Mouse (Mus musculus) gastrocnemius, postnatal 10 days (tissue): ENCODE results near the gene Atad5. TPM values are rescaled to one million over a fixed set of nuclear protein-coding genes. Genes with fewer than 3 reads are reported as not detected.

Experiments used
- DNase-seq: peaks from one replicate; pipeline ENCODE4 v3.0.0; 2021; ENCODE audit warnings: mixed read lengths
- total RNA-seq, 2 experiments: library from RNA; stranded (reverse); gene quantifications; 2 replicates each; pipeline ENCODE4 v1.2.3; 2021

Atad5 gene
- total RNA-seq, 2 experiments from 2014 or later = 3.6 to 3.8 TPM

DNA sequence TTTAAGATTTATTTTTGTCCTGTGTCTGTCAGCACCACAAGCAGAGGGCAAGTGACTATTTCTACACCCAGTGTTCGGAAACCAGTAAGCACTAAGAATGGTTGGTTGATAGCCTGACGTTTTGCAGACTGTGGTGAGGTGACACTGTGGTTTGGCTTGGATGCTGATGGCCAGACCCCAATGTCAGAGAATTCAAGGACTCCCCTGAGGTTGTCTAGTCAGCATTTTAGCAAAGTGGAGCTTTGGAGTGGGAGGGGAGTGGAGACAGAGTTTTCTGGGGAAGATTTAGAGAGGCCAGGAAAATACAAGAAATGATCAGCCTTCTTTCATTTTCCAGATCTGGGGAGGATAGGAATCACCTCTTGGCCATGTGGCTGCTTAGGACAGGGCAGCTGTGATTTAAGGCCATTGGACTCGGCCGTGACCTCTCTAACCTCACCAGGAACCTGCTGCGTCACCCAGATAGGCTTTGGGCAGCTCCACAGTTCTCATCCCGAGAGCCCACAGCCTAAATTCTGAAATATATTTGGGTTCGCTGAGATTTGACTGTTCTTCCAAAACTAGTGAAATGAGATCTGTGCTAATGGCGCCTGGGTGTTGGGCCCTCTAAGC lies 60.3 kb downstream of the Atad5 start:
- DNase-seq = no peak

DNA sequence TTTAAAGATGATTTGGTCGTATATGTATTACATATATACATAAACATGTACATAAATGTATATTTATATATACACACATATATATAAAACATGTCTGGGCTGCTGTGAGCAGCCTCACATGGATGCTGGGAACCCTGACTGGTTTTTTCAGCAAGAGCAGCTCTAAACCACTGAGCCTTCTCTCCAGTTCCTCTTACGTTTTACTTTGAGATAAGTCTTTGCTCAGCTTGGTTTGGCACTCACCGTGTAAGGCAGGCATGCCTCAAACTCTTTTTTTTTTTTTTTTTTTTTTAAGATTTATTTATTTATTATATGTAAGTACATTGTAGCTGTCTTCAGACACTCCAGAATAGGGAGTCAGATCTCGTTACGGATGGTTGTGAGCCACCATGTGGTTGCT lies 61.4 kb downstream of the Atad5 start:
- no peak for DNase-seq

DNA sequence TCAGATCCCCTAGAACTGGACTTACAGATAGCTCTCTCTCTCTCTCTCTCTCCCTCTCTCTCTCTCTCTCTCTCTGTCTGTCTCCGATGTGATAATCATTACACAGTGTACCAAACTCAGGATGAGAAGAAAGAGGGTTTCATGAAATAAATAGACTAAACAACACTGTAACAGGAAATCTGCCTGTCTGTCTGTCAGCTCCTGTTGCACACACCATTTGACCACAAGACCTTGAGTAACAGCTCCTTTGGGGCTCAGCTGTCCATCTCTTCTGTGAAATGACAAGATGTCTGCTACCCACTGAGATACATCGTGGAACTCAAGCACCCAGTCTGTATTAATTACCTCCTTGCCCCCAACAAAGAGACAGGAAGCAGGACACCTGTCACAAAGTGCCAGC lies 62.3 kb downstream of the Atad5 start:
- DNase-seq = no peak

DNA sequence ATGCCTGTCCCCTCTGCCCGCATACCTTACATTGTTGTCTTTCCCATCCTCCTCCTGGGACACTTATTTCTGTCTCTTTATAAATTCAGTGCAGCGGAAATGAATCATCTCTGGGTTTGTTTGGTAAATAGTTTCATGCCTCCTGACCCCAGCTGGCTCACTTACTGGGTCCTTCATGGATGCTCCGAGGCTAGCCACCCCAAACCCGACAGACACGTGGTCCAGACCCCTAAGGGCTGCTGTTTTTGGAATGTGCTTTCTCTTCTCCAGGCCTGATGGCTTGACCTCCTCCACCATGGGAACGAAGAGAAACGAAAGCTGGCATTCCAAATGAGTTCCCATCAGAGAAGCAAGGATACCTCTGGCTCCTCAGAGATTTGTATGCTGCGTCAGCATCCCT lies 63.2 kb downstream of the Atad5 start:
- DNase-seq = no peak

DNA sequence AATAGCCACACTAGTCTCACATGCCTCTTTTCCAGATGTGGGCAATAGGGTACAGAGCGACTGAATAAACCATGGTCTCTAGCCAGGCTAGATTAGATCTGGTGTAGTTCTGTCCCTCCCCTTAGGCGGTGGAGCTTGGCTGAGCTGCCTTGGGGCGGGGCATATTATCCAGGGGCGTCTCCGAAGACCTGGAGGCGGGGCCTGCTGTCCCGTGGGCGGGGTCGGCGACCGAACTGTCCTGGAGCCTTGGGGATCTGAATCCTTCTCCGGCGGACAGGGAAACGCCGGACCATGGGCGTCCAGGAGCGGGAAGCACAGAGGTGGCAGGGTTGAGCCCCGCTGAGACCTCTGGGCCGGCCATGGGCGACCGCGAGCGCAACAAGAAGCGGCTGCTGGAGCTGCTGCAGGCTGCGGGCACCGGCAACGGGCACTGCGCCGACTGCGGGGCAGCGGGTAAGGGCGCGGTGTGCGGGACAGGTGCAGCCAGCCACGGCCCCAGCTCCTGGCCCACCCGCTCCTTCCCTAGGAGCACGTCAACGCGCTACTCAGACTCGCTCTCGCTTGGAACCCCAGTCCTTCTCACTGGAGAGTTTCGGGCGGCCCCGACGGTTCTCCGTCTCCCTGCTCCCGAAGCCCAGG lies 64.8 kb downstream of the Atad5 start, which contains the start of gene Adap2:
Gene Adap2, plus strand, starts transcription at position 249 of the 639 bp plus-strand sequence.
- DNase-seq = peak; percentile 91

DNA sequence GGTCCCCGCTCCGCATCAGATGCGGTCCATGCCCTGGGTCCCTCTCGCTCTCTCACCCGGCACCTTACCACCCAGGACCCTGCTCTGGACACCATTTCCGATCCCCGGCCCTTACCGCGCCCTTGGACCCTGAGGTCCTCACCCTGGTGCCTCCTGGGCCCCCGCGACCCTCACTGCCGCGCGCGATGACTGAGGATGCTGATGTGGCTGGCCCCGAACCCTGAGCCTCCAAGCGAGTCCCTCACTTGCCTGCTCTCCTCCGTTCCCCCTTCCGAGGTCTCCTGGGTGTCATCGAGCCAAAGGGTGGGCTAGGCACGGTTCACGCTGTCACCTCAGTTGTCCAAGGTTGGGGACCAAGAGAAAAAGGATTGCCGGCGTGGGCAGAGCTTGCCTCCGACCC lies 65.3 kb downstream of the Atad5 start:
- DNase-seq = peak; percentile 32

DNA sequence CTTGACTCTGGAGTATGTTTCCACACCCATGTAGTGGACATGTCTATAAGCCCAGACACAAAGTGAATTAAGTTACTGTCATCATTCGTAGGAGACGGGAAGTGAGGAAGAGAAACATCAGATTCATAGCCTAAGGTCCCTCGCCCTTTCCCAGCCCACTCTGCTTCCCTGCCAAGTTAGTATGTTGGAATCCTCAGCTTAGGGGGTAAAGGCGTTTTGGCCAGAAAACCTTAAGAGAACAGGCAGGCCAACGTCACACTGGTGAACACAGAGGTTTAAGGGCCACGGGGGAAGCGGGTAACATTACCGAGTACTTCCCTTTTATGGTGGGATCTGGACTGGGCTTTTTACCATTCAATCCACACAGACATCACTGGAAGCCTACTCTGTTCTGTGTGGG lies 66.3 kb downstream of the Atad5 start:
- no peak for DNase-seq

DNA sequence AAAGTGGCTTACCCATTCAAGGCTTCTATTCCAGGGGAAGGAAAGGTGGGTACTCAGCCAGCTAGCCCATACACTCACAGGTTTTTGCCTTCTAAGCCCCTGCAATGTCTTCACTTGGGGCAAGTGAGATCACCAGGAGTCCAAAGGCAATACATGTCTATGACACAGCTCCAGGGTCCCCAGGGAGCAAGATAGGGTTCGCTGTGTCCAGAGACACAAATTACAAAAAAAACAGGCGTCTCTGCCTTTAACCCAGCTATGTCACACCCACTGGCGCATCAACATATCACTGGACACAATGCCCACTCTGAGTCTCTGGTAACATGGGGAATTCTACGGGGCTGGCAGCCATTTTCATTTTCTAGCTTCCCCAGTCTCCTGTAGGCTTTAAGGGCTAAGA lies 66.8 kb downstream of the Atad5 start:
- no peak for DNase-seq

DNA sequence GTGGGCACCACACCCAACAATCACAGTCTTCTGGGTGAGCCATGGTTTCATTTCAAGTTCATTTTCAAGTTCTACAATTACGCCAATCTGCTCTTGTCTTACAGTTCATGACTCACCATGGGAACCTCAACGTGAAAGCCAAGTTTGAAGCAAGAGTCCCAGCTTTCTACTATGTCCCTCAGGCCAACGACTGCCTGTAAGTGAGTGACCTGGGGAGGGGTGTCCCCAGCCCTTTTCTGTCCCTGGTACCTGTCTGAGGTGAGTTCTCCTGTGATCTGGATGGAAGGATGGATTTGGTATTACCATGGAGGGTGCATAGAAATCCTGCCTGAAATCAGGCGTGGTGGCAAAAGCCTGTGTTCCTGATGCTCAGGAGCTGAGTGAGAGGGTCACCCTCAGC lies 67.6 kb downstream of the Atad5 start:
- no peak for DNase-seq

DNA sequence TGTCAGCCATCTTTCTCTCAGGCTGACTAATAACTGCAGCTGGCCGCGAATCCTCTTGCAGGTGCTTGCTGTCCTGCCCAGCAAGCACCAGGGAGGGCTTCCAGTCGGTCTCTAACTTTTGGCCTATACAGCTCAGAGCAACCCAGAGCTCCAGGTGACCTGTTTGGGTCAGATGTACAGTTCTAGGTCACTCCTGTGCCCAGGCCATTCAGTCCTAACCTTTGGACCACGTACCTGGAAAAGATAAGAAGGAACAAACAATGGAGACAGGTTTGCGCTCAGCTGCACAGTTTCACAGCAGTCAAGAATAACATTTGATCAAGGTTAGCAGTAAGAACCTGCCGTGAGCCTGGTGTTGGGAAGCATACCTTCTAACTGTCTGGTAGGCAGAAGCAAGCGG lies 69.8 kb downstream of the Atad5 start:
- DNase-seq = no peak

DNA sequence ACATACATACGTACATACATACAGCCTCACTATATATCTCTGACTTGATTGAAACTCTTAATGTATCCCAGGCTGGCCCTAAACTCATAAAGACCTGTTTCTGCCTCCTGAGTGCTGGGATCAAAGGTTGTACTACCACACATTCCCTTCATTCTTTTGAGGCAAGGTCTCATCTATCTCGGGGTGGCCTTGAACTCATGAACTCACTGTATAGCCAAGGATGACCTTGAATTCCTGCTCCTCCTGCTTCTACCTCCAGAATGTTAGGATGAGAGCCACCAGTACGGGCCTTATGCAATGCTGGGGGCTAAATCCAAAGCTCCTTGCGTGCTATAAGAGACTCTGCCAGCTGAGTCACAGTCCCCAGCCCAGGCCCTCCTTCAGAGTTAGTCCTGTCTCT lies 71.8 kb downstream of the Atad5 start:
- no peak for DNase-seq

DNA sequence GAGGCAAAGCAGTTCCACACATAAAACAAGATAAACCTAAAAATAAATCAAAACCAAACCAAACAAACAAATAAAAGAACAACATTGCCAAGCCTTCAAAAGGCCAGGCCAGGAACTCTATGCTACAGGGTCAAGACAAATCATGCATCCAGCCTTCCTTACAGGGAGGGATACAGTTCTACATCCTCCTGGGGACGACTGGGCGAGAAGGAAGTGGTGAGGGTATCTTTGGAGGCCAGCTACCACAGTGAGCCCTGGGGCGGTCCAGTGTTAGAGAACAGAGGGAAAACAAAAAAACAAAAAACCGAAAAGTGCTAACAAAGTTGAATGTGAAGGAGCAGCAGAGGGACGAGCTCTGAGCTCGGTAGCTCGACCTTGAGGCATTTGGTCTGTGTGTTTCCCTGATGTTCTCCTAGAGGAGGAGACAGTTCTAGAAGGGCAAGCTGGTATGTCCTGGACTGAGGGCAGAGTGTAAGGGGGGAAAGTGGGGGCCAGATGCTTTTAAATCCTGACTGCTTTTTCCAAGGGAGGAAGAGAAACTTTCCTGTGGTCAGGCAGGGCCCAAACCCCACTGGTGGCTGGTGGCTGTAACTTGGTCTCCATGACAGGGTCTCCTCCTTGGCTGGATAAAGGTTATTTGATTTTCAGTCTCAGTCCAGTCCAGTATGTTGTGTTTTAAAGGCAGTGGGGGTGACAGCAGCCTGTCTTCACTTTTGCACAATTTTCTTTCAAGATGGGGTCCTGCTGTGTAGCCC lies 74.3 kb downstream of the Atad5 start:
- no peak for DNase-seq

DNA sequence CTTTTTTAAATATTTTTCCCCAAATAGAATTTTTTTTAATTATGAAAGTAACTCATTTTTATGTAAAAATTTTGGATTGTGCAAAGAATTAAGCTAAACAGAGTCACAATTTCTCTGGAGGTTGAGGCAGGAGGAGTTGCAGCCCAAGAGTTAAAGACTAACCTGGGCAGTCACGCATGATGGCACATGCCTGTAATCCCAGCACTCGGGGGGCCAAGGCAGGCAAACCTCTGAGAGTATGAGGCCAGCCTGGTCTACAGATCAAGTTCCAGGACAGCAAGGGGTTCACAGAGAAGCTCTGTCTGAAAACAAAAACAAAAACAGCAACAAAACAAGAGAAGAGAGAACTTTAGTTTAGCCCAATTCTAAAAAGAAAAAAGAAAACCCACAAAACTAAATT lies 75.0 kb downstream of the Atad5 start:
- no peak for DNase-seq

DNA sequence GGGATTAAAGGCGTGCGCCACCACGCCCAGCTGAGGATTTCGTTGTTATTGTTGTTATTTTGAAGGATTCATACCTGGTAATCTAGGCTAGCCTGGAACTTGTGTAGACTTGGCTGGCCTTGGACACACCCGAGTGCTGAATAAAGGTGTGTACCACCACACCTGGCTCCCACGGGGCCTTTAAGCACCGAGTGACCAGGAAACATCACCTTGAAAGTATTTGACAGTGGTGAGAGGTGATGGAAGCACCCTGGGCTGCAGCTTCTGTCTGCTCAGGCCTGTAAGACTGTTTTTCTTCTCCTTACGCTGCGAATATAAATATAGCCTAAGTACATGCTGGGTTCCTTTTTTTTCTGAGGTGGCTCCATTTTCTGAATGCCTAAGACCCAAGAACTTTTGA lies 78.9 kb downstream of the Atad5 start:
- DNase-seq = no peak

DNA sequence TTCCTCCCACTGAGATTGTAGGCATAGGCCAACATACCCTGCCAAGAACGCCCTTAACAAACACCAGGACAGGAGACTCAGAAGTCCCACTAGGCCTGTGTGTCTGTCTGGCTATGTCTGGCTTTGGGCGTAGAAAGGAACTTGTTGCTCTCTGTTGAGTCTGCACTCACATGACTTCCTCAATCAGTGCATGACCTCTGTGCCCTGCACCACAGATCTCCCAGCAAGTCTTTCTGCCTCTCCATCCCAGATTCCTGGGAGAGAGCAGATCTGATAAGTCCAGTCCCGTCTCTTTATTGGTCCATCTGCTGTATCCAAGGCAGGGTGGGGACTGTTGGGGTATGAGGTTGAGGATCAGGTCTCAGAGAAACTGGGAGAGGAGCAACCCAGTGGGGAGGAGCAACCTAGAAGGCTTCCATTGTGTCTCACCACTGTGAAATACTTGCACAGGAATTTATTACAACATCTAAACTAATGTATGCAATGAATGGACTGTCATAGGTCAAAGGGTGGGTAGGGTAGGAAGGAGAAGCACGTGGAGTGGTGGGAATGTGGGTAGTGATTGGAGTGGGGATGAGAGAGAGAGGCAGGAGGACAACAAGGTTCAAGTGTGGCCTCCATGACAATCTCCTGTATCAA lies 79.5 kb downstream of the Atad5 start:
- DNase-seq = no peak

DNA sequence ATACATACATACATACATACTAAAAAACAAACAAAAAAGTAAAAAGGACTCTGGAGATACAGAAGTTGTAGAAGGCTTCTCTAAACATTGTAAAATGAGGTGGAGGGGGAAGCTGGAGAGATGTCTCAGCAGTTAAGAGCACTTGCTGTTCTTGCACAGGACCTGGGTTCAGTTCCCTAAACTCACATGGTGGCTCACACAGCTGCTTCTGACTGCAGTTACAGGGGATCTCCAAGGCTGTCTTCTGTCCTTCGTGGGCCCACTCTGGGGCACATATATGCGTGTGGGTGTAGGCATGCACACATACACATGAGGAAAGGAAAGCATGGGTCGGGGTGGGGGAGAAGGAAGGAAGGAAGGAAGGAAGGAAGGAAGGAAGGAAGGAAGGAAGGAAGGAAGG lies 80.4 kb downstream of the Atad5 start:
- DNase-seq = no peak

DNA sequence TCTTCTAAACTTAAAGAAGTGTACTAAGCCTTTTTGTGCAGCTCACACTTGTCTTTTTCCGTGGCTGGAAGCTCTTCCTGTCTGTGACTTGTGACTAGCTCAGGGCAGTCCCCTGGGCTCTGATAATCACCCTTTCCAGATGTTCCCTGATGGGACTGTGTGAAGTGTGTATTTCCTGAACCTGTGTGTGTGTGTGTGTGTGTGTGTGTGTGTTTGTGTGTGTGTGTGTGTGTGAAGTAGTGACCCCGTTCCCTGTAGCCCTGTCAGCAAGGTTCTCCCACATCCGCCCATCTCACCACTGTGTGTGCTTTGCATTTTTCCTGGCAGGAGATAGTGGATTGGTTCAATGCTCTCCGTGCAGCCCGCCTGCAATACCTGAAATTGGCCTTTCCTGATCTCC lies 81.2 kb downstream of the Atad5 start:
- no peak for DNase-seq

DNA sequence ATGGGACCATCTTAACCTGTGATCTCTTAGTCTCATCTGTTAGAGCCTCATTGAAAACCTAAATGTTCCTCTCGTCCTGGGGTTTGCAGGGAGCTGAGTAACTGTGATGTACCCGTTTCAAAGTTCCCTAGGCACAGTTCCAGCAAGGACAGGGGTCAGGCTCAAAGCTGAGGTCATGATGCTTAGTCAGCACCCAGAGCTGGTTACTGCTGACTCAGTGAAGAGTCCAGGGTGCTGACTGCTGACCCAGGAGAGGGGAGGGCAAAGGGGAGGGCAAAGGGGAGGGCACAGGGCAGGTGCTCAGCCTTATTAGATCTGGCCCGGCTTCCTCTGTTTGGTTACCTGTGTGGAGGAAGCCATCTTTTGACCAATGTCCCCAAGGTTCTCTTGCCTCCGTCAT lies 82.7 kb downstream of the Atad5 start:
- no peak for DNase-seq

DNA sequence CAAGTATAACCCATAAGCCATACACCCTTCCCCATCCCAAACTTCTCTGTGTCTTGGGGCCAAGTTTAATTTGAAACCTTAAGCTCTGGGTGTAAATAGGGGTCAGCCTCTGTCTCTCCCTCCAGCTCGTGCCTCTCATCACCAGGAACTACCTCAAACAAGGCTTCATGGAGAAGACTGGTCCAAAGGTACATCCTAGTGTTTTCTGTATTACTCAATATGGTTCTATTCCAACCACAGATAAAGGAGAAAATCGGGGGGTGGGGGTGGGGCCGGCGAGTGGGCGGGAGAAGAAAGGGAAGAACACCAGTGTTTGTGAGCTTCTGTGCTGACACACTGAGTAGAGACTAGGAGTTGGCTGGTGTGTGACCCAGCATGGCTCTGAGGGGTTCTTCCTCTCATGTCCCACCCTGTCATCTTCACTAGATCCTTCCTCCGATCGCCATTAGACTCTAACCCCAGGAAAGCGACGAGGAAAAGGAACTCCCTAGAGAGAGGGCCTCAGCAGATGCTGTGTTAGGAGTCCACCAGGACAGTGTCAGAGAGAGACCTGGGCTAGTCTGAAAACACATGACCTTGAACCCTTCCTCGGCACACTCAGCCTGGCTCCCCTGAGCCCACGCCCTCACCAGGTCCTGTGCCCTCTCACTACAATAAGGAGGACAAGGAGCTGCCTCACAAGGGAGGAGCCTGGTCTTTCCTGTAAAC lies 84.9 kb downstream of the Atad5 start:
- DNase-seq = no peak

DNA sequence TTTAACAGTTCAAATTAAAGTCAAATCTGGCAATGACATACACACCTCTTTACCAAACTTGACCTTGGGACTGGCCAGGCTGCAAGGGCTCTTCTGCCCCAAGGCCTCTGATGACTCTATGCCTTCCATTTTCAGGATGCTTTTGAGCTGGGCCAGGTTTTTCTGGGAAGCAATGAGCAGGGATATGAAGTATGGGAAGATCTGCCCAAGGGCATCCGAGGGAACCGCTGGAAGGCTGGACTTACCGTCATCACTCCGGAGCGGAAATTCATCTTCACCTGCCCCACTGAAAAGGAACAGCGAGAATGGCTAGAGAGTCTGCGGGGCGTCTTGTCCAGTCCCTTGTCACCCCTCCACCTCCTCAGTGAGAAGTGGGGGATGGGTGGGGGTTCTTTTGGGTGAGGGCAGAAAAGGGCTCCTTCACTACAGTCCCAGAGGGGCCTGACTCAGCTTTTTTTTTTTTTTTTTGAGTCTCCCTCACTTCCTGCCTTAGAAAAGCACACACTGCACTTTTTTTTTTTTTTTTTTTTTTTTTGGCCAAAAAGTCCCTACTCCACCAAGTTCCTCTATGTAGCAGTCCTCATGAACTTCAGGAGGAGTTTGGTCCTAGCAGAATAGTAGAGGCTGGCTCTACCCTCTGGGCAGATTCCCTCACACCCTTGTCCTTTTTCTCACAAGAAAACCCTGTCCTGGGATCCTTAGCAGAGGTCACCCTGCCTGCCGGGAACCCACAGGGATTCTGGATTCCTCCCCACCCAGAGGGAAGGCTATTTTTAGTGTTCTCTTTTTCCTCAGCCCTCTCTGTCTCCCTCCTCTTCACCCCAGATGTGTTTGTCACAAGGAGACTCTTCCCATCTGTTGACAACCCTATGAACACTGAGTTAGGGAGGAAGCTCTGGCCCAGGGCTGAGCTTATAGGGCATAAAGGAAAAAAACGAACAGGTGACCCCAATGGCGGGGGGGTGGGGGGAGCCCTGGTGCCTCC lies 88.0 kb downstream of the Atad5 start:
- no peak for DNase-seq

DNA sequence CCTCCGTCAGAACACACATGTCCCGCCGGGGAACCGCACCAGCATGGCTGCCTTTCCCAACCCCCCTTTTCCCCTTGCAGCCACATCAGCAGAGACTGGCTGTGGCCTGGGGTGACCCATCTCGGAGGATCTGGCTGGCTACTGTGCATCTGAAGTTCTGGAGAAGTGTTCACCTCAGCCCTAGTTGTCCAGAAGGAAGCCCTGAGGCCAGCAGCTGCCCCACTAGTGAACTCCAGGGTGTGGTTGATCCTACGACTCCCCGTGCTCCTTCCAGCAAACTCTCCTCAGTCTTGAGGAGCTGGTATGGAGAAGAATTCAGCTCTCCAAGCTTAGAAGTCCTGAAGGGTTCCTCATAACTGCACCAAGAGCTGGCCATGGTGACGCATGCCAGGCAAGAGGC lies 89.1 kb downstream of the Atad5 start:
- DNase-seq = no peak
